Mouse (Mus musculus): ENCODE measurements around the gene Tgm4.

Gene Tgm4

DNA sequence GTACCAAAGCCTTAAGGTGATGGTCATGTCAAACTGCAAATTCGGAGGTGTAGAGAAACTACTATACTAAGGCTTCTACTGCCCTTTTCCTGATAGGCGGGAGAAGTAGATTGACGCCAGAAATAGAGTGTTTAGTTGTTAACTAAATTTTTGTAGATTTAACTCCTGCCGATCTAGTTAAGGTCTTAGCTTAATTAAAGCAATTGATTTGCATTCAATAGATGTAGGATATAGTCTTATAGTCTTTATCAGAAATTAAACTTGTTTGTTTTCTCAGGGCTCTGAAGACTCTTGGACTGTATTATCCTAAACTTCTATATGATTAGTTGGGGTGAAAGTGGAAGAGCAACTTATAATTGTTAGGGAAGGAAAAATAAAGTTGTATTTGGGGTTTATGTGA, 72.7 kb downstream of the Tgm4 start:
- in situ Hi-C loops (cut with MseI, MboI) = no loop called here

DNA sequence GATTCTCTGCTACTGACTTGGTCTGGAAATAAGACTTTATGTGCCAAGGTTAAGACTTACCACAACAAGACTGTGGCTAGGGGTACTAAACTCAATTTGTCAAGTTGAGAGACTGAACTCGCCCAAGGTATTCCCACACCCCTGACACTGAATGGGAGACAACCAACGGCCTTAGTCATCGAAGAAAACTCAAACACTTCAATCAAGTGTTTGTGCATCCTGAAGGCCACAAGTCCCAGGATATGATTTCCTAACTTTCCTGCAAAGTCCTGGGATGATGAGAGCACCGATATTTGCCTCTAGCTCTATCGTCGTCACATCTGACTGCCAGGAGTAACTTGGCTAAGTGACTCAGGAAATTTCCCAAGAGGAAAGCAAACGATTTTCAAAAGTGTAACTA, 74.7 kb downstream of the Tgm4 start:
- in situ Hi-C loops (cut with MseI, MboI) = no loop called here

DNA sequence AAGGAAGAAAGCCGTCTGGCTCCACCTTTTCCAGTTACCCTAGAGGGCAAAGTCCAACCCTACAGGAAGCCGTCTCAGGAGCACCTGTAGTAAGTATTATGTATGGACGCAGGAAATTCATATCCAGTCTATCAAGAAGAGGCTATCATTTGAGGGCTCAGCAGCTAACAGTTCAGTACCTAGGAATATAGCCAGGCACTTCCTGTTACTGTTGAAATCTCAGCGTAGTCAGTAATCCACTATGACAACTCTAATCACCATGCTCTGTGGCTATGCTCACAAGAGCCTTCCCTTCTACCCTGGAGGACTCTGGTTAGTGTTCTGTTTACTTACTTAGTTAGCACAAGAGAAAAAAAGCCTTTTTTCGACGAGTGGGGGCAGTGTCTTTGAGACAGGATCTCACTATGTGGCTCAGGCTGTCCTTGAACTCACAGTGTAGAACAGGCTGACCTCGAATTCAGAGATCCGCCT, 77.3 kb downstream of the Tgm4 start:
- in situ Hi-C loops (cut with MseI, MboI) = no loop called here

DNA sequence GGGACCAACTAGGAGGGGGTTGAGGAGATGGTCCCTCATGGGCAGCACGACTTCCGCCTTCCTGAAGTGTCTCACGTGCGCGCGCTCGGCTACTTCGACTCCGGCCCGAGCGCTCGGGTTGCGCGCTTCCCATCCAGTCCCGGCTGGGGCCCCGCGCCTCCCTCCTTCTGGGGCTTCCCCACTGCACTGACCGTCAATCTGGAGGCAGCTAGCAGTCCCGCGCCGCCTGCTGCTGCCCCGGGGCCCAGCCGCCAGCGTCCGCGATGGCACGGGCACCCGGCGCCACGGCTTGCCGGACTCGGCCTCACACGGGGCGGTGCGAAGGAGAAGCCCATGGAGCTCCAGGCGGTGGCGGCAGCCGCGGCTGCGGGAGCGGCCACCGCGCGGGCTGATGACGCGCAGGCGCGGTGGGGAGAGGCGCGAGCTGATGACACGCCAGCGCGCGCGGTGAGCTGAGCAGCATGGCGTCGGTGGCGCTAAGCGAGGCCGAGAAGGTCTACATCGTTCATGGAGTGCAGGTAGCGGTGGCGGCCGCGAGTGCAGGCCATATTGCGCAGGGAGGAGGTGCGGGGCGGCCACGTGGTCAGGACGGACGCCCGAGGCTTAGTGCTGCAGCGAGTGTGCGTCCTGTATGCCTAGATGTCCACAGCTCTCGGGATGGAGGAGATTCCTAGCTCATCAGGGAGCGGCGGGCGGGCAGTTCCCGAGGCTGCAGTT, 78.4 kb downstream of the Tgm4 start, which contains the start of the genes Zdhhc3 and Exosc7:
Zdhhc3 (minus strand) TSS at position 401 of the 717 bp plus-strand sequence.
Exosc7 (plus strand) TSS at position 411 of the 717 bp plus-strand sequence.
- in situ Hi-C loops (cut with MseI, MboI) = no loop called here

DNA sequence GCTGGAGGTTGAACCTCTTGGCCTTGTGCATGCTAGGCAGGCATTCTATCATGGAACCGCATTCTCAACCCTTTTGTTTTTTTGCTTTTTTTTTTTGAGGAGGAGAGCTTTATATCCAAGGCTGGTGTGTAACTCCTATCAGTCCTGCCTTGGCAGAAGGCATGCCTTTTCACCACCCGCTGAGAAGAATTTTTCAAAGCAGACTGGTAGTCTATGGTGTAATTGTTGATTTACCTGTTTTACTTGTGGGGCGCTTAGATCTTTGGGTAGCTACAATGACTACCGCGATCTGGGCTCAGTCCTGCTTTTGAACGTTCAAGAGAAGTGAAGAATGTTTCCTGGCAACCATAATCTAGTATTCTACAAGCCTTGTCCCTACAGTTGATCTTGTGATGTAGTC, 79.4 kb downstream of the Tgm4 start:
- in situ Hi-C loops (cut with MseI, MboI) = no loop called here

DNA sequence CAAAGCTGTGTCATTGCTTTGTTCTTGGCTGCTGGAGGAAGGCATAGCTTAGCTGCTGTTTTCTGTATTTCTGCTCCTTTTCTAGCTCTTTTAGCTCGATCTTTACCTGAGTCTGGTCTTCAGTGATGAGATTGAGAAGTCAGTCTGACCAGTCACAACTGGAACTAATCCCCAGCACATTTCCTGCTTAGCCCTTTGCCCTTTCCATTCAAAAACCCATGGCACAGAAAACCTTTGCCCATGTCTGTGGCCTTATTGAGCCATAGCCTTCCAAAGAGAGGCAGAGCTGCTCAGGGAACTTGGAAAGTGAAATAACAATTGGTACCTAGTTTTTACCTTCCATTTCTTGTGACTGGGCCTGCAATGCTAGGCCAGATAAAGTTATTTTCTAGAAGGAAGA, 81.0 kb downstream of the Tgm4 start:
- in situ Hi-C loops (cut with MseI, MboI) = no loop called here

Data from mouse trophoblast stem cell (cell line).